Mouse (Mus musculus) embryonic fibroblast, embryonic 13.5 days (primary cell): ENCODE results near the gene B9d2. TPM values are rescaled to one million over a fixed set of nuclear protein-coding genes. Genes with fewer than 3 reads are reported as not detected.

Experiments used
- H3K27ac ChIP-seq: 2 replicates; pipeline ENCODE4 v1.5.1; 2012; ENCODE audit warnings: low read length, control low read depth, inconsistent platforms; ENCODE audit not compliant: insufficient read depth
- H3K4me1 ChIP-seq: 2 replicates; pipeline ENCODE4 v1.6.1; 2011; ENCODE audit warnings: low read length; ENCODE audit not compliant: control insufficient read depth, insufficient read depth
- H3K4me3 ChIP-seq: 2 replicates; pipeline ENCODE4 v1.5.1; 2011; ENCODE audit warnings: mild to moderate bottlenecking, control low read depth, low read length; ENCODE audit not compliant: insufficient read depth
- CTCF ChIP-seq: IDR thresholded peaks from 2 replicates; pipeline ENCODE4 v1.5.1; 2011; ENCODE audit warnings: mild to moderate bottlenecking, control low read depth, low read length, moderate library complexity, borderline replicate concordance; ENCODE audit not compliant: insufficient read depth
- POLR2A ChIP-seq: IDR thresholded peaks from 2 replicates; pipeline ENCODE4 v1.6.1; 2011; ENCODE audit warnings: low read depth, mild to moderate bottlenecking, control low read depth, low read length, moderate library complexity
- polyA plus RNA-seq: library from polyadenylated mRNA; stranded (reverse); fragments of >200 nt; gene quantifications from 2 replicates; pipeline ENCODE4 v1.2.4, GENCODE M21; 2011; ENCODE audit warnings: low read depth; ENCODE audit not compliant: missing spikeins, insufficient read length

Gene B9d2
- polyA plus RNA-seq, 1 experiment = 13.1 TPM

DNA sequence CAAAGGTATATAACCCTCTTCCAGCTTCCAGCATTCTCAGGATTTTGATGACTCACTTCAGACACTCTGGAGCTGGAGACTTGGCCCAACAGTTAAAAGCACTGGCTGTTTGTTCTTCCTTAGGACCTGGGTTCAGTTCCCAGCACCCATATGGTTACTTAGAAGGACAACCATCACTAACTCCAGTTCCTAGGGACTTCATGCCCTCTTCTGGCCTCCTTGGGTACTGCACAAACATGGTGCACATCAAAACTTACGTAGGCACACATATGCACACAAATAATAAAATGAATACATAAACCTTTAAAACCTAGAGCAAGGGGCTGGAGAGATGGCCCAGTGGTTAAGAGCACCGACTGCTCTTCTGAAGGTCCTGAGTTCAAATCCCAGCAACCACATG, 21.8 kb downstream of the B9d2 start:
- no peak overlapping the region for H3K4me3 ChIP-seq
- no peak overlapping the region for H3K27ac ChIP-seq
- H3K4me1 ChIP-seq = 0 out of 2 replicates have a peak, but pooled peaks cover 8% of the 10 kb centered on the region
- TF ChIP-seq CTCF (no peak), POLR2A (no peak)

DNA sequence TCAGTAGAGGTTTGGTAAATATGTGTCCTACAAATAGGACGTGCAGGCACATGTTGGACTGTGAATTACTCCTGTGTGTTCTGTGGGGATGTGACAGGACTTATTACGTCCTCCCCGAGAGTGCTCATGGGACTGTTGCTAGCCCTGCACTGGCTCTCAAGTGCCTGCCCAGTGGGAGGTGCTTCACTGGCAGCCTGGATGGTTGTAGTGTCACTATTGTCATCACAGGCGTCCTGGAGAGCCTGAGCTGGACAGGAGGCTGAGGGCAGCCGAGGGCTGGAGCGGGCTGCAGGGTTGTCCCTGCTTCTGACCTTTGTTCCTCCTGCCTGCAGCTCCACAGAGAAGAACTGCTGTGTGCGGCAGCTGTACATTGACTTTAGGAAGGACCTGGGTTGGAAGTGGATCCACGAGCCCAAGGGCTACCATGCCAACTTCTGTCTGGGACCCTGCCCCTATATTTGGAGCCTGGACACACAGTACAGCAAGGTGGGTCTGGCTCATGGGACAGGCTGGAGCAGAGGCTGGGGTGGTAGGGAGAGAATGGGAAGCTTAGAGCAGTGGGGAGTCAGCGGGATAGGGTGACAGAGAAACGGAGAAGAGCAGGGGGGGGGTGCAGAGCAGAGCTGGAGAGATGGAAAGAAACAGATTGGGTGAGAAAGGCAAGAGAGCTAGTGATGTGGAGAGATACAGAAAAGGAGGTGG, 23.4 kb downstream of the B9d2 start:
- no peak overlapping the region for H3K27ac ChIP-seq
- no peak for TF ChIP-seq CTCF
- TF ChIP-seq POLR2A = no peak
- H3K4me1 ChIP-seq = peaks cover 11% of the 10 kb centered on the region; the same call in 1 of the 2 replicates
- no peak overlapping the region for H3K4me3 ChIP-seq

DNA sequence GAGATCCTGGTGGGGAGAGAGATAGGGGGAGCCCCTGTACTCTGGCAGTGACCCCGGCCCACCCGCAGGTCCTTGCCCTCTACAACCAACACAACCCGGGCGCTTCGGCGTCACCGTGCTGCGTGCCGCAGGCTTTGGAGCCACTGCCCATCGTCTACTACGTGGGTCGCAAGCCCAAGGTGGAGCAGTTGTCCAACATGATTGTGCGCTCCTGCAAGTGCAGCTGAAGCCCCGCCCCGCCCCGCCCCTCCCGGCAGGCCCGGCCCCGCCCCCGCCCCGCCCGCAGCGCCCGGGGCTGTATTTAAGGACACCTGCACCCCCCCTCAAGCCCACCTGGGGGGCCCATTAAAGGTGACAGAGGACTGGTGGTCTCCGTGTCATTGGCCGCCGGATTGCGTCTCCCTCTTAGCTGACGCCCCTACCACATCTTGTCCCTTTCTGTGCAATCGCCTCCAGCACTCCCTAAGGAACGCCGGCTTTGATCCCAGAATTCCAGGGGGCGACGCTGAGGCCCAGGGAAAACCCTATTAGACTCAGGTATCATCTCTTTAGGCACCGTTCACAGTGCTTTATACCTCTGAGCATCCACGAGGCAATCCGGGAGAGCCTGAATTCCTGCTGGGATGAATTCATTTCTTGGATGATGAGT, 24.3 kb downstream of the B9d2 start:
- TF ChIP-seq CTCF (no peak), POLR2A (no peak)
- Histone ChIP-seq H3K27ac (no peak overlapping the region), H3K4me1 (peaks cover 11% of the 10 kb centered on the region; the same call in 1 of the 2 replicates), H3K4me3 (no peak overlapping the region)

DNA sequence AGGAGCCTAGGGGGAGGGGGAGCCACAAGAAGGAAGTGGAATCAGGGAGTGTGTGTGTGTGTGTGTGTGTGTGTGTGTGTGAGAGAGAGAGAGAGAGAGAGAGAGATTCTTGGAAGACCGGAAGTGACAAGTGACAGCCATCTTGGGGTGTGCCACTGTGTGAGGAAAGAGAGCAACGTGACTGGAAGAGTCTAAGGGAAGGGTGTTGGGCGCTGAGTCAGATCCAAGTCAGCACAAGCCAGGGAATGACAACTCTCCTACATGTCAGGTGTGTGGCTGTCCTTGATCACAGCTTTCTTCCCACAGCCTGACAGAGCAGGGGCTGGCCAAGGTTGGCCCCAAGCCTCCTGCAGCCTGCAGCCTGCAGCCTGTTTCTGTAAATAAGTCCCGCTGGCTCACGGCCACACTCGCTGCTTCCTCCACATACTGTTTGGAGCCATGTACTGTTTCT, 25.2 kb downstream of the B9d2 start:
- H3K27ac ChIP-seq = no peak overlapping the region
- peaks cover 15% of the 10 kb centered on the region; the same call in 1 of the 2 replicates for H3K4me1 ChIP-seq
- no peak overlapping the region for H3K4me3 ChIP-seq
- TF ChIP-seq POLR2A (no peak), CTCF (no peak)

DNA sequence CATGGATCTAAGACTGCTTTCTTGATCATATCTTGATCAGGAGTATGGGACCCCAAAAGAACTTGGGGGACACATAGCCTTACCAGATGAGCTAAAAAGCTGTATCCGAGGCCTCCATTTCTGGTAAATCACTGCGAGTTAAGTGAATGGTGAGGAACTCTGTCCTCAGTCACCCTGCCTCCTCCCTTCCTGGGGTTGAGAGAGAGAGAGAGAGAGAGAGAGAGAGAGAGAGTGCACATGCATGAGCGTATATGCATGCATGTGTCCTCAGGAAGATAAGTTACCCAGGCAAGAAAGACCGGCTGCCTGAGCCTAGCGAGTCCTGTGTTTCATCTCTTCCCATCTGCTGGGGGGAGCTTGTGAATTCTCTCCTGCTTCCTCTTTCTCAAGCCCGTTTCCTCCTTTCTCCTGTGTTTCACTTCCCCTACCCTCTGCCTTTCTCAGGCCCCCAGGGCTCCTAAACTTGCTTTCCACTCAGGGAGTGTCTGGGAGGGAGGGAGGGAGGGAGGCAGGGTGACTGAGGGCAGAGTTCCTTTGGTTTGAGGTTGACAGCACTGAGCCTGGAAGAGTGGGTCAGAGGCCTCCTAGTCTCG, 26.1 kb downstream of the B9d2 start:
- Histone ChIP-seq H3K4me3 (no peak overlapping the region), H3K4me1 (peaks cover 22% of the 10 kb centered on the region), H3K27ac (no peak overlapping the region)
- TF ChIP-seq POLR2A = no peak
- no peak for TF ChIP-seq CTCF

DNA sequence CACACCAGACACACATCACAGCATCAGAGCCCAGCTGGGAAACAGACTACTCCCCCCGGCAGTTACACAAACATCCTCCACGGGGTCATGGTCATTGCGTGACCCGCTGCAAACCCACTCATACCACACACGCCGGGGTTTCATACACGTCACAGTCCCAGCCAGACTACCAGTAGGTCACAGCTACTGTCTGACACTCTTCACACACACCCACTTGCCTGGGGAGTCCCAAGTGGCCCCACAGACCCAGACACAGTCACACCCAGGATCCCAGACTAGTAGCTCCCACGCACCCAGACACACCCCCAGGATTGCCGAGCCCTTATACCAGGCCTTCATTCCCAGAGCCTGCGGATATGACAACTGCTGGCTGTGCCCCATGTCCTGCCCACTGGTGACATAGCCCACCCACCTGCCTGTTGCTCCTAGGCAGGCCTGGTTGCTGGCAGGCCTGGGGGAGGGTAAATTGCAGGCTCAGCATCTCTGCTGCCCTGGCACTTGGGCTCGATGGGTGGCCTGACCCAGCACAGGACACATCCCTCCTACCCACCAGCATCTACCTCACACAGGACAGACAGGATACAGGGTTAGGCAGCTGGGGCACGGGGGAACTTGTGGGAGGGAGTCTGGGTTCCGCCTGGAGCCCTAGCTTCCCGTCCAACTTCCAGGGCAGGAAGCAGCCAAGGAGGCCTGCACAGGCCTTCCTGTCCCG, 27.2 kb downstream of the B9d2 start:
- Histone ChIP-seq H3K4me3 (no peak overlapping the region), H3K4me1 (peaks cover 22% of the 10 kb centered on the region), H3K27ac (no peak overlapping the region)
- TF ChIP-seq CTCF (no peak), POLR2A (no peak)

DNA sequence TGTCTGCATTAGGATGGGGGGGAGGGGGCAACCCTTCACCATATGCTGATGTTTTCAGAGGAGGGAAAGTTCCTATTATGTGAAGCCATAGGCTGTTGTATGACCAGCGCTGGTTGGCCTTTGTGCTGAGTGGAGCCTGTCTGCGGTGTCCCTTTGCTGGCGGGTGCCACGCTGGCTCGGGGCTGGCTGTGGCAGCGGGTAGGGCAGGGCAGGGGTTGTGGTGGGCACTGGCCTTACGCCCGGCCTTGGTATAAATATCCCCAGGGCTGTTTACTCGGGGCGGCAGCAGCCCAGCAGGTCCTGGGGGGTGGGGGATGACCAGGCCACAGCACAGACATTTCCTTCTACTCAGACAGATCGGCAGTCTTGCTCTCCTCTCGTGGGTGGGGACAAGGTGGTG, 29.4 kb downstream of the B9d2 start:
- no peak overlapping the region for H3K27ac ChIP-seq
- TF ChIP-seq POLR2A (no peak), CTCF (no peak)
- peaks cover 22% of the 10 kb centered on the region for H3K4me1 ChIP-seq
- H3K4me3 ChIP-seq = no peak overlapping the region

DNA sequence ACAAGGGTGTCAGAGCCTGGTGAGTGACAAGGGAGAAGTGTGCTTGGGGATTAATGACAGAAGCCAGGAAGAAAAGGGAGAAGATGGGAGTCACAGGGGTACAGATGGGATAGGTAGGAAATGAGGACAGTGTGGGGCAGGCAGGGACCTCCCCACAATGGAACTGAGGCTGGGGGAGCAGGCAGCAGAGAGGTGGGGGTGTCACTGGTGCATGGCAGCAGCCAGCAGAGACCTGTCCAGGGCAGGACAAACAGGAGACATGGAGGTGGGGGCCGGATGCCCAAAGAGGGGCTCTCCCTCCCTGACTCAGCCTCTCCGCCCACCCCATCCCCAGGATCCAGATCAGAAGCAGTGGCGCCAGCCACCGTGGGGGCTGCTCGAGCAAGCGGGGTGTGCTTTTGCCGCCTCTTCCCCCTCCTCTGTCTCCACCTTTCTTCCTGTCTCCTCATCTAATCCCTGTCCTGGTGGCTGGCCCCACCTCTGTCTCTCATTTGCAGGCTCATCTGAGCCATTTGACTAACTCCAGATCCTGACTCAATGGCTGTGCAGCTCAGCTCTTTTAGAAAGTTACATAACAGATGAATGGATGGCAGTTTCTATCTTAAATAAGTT, 30.0 kb downstream of the B9d2 start:
- Histone ChIP-seq H3K4me3 (no peak overlapping the region), H3K27ac (peak overlapping the region; percentile 48), H3K4me1 (peaks cover 17% of the 10 kb centered on the region)
- TF ChIP-seq CTCF = no peak
- no peak; the same call in 1 of the 2 replicates for TF ChIP-seq POLR2A

DNA sequence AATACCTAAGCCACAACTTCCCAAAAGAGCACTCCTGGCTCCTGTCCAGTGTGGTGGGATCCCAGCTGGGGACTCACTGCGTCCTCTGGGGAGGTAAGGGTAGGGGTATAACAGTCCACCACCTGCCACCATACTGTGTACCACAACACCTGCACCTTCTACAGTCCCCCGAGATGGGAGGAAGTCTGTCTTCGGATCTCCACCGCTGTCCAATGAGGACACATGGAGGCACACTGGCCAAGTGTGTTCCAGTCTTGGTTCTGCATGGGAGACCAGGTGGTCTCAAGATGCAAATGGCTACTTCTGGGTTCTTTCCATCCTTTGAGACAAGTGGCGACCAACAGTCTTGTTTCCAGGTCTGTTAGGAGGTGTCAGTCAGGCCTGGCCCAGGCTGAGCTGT, 30.6 kb downstream of the B9d2 start:
- H3K4me3 ChIP-seq = no peak overlapping the region
- TF ChIP-seq CTCF = no peak
- TF ChIP-seq POLR2A = 0 out of 2 replicates have a peak, but pooled peaks have one; percentile 25
- peak overlapping the region; percentile 48 for H3K27ac ChIP-seq
- H3K4me1 ChIP-seq = peaks cover 17% of the 10 kb centered on the region
